Mouse (Mus musculus): ENCODE data around the gene Slc35g1. TPM values are rescaled to one million over a fixed set of nuclear protein-coding genes. Genes with fewer than 3 reads are reported as not detected.

The Slc35g1 gene
- polyA plus RNA-seq, 1 experiment from 2014 or later = 0.99 TPM

DNA sequence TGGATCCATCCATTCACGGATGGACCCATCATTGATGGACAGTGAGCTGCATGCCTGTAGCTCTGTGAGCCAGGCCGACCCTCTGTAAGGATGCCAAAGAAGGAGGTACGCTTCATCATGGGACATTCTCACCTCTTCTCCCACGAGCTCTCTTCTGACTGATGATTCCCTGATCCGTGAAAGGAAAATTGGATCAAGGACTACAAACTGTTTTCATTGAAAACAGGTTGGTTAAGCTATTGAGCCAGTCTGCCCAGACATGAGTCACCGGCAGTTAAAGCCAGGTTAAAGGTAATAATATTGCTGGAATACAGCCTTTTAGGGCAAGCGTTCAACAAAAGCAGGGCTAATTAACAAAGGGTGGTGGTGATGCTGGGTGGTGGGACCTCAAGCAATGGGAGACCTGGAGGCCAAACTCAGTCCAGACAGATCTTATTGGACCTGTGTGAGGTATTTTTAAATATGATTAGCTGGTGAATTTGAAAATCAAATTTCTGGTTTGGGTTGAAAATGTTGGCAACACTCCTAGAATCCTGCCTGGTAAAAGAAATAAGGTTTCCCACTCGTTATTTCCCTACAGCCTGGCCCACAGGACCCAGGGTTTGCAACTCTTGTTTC is 39.5 kb upstream of the Slc35g1 start:
- ATAC-seq = no peak
- no peaks in the 10 kb centered on the region for H3K27me3 ChIP-seq (replicated peaks; ENCODE audit: control insufficient read depth, insufficient read depth, low read length)
- 87% methylated on average over 8 of the region's 8 CpGs for WGBS

DNA sequence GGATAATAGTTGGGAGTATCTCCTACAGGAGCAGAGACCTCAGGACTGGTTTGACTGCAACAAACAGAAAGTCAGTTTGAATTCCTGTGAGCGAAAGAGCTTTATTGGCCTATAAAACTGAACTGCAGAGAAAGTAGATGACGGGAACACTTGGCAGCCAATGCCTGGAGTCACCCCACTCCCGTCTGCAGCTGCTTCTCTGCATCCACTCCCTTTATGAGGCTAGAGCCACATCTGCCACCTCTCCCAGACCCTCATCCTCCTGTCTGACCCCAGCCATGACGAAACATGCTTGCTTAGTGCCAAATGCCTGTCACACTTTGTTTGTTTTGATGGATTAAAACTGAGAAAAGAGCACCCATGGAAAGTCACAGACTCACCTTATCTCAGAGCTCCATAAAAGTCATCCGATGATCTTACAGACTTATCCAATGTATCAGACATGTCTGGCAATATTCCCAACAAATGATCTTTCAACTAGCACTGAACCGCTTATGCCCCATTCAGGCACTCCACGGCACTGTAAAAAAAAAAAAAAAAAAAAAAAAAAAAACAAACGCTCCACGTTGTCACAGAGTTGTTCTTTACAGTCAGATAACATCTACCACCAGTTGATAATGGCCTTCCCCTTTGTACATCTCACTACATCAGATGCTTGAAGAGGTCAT is 37.7 kb upstream of the Slc35g1 start:
- Histone ChIP-seq H3K4me2 (ENCODE audit: low read length) (no peak overlapping the region), H3K4me3 (ENCODE audit: low read length) (no peak overlapping the region), H3K9me3 (ENCODE audit: control insufficient read depth, low read length) (no peaks in the 10 kb centered on the region), H3K9ac (ENCODE audit: low read depth, low read length) (no peak overlapping the region), H3K4me1 (ENCODE audit: control insufficient read depth, insufficient read depth, low read depth, low read length) (no peaks in the 10 kb centered on the region), H3K36me3 (ENCODE audit: control insufficient read depth, insufficient read depth, low read length) (no peaks in the 10 kb centered on the region), H3K27me3 (replicated peaks; ENCODE audit: control insufficient read depth, insufficient read depth, low read length) (no peaks in the 10 kb centered on the region), H3K27ac (ENCODE audit: low read depth, low read length) (no peak overlapping the region)
- ATAC-seq = no peak
- 71% methylated on average over 9 of the region's 9 CpGs for whole genome bisulfite sequencing

More for the DNA sequence above, 39.5 kb upstream of the Slc35g1 start:
- Histone ChIP-seq H3K27ac (ENCODE audit: low read depth, low read length) (no peak overlapping the region), H3K36me3 (ENCODE audit: control insufficient read depth, insufficient read depth, low read length) (no peaks in the 10 kb centered on the region), H3K4me3 (ENCODE audit: low read length) (no peak overlapping the region), H3K9me3 (ENCODE audit: control insufficient read depth, low read length) (no peaks in the 10 kb centered on the region), H3K4me2 (ENCODE audit: low read length) (no peak overlapping the region), H3K9ac (ENCODE audit: low read depth, low read length) (no peak overlapping the region), H3K4me1 (ENCODE audit: control insufficient read depth, insufficient read depth, low read depth, low read length) (no peaks in the 10 kb centered on the region)

DNA sequence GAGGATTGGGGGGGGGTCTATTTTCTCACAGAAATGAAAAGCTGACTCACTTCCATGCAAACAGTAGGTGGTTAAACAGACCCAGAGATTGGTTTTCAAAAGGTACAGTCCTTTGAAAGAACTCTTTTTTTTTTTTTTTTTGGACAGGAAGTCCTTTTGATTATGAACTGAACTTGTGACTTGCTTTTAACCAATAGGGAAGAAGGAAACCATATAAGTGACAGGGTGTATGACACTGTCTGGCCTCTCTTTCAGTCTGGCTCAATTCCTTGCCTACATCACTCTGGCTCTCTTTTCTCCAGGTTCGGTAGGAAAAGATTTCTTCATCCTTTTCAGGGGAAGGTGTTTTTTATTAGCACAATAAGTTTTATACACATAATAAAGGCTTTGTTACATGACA is 36.5 kb upstream of the Slc35g1 start:
- Histone ChIP-seq H3K27me3 (replicated peaks; ENCODE audit: control insufficient read depth, insufficient read depth, low read length) (no peaks in the 10 kb centered on the region), H3K4me2 (ENCODE audit: low read length) (no peak overlapping the region), H3K27ac (ENCODE audit: low read depth, low read length) (no peak overlapping the region), H3K4me3 (ENCODE audit: low read length) (no peak overlapping the region), H3K9me3 (ENCODE audit: control insufficient read depth, low read length) (no peaks in the 10 kb centered on the region), H3K4me1 (ENCODE audit: control insufficient read depth, insufficient read depth, low read depth, low read length) (no peaks in the 10 kb centered on the region), H3K36me3 (ENCODE audit: control insufficient read depth, insufficient read depth, low read length) (no peaks in the 10 kb centered on the region), H3K9ac (ENCODE audit: low read depth, low read length) (no peak overlapping the region)
- ATAC-seq = no peak
- 89% methylated on average over 1 of the region's 1 CpGs for WGBS

DNA sequence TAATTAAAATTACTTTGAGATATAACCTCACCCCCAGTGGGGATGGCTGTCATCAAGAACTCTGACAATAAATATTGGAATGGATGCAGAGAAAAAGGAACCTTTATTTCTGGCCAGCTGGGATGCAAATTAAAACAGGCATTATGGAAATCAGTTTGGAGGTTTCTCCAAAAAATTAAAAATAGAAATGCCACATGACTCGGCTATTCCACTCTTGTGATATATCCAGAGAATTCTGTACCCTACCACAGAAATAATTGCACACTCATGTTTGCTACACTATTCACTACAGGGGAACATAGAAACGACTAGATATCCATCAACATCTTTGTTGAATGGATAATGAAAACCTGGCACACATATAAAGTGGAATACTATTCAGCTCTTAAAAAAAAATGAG is 33.9 kb upstream of the Slc35g1 start:
- H3K36me3 ChIP-seq (ENCODE audit: control insufficient read depth, insufficient read depth, low read length) = no peaks in the 10 kb centered on the region
- ATAC-seq = no peak
- no peaks in the 10 kb centered on the region for H3K4me1 ChIP-seq (ENCODE audit: control insufficient read depth, insufficient read depth, low read depth, low read length)
- no peak overlapping the region for H3K27ac ChIP-seq (ENCODE audit: low read depth, low read length)
- no peak overlapping the region for H3K4me3 ChIP-seq (ENCODE audit: low read length)
- no peak overlapping the region for H3K4me2 ChIP-seq (ENCODE audit: low read length)
- H3K27me3 ChIP-seq (replicated peaks; ENCODE audit: control insufficient read depth, insufficient read depth, low read length) = no peaks in the 10 kb centered on the region
- 67% methylated on average over 2 of the region's 2 CpGs for WGBS
- H3K9ac ChIP-seq (ENCODE audit: low read depth, low read length) = no peak overlapping the region
- no peaks in the 10 kb centered on the region for H3K9me3 ChIP-seq (ENCODE audit: control insufficient read depth, low read length)

DNA sequence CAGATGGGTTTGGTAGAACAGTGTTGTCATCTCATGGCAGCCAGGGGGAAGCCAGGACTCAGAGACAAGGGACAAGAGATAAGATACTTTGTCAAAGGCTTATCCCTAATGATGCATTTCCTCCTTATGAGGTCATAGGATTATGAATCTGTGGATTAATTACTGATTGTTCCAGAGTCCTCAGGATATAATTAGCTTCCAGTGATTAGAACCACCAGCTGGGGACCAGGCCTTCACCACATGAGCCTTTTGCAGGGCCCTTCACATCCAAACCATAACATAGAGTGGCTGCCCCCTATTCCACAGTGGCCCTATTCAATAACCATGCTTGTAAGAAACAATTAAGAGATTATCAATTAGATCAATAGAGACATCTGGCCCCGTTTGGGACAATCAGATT is 32.4 kb upstream of the Slc35g1 start:
- no peak overlapping the region for H3K9ac ChIP-seq (ENCODE audit: low read depth, low read length)
- no peaks in the 10 kb centered on the region for H3K36me3 ChIP-seq (ENCODE audit: control insufficient read depth, insufficient read depth, low read length)
- no peak overlapping the region for H3K4me2 ChIP-seq (ENCODE audit: low read length)
- no peak overlapping the region for H3K27ac ChIP-seq (ENCODE audit: low read depth, low read length)
- no peak overlapping the region for H3K4me3 ChIP-seq (ENCODE audit: low read length)
- no peaks in the 10 kb centered on the region for H3K4me1 ChIP-seq (ENCODE audit: control insufficient read depth, insufficient read depth, low read depth, low read length)
- no peak for ATAC-seq
- H3K27me3 ChIP-seq (replicated peaks; ENCODE audit: control insufficient read depth, insufficient read depth, low read length) = no peaks in the 10 kb centered on the region
- no peaks in the 10 kb centered on the region for H3K9me3 ChIP-seq (ENCODE audit: control insufficient read depth, low read length)
- 55% methylated on average over 1 of the region's 1 CpGs for WGBS

DNA sequence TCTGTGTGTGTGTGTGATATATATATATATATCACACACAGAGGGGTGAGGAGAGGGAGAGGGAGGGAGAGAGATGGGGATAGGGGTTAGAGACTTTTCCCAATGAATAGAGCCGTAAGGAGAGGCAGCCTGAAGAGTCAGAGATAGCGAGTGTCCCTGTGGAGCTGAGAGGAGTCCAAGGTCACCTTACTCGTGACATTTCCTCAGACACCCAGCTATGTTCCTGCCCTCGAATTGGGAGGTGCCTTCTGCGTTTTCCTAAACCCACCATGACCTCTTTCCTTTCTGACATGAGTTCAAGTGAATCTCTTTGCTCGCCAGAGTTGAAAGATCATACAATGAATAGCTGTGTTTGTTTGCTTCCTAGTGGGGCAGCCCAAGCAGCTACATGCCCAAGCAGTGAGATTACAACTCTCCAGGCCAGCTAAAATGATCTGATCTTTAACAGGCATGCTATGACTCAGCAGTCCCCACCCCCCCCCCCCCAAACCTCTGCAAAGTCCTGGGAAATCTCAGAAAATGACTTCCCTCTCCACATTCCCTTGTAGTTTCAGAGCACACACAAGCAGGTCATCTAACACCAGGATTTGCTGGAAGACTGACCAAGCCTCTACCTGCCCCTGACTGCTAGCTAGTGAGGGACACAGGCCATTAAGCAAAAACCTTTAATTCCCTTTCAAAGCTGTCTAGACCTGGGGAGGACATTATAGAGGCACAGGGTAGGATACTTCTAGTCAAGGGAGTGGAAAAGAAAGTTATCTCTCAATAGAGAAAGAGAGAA is 31.7 kb upstream of the Slc35g1 start:
- Histone ChIP-seq H3K36me3 (ENCODE audit: control insufficient read depth, insufficient read depth, low read length) (no peaks in the 10 kb centered on the region), H3K4me1 (ENCODE audit: control insufficient read depth, insufficient read depth, low read depth, low read length) (no peaks in the 10 kb centered on the region), H3K27ac (ENCODE audit: low read depth, low read length) (no peak overlapping the region), H3K4me2 (ENCODE audit: low read length) (no peak overlapping the region), H3K9ac (ENCODE audit: low read depth, low read length) (no peak overlapping the region), H3K4me3 (ENCODE audit: low read length) (no peak overlapping the region), H3K9me3 (ENCODE audit: control insufficient read depth, low read length) (peaks cover 2% of the 10 kb centered on the region; the same call in 1 of the 2 replicates), H3K27me3 (replicated peaks; ENCODE audit: control insufficient read depth, insufficient read depth, low read length) (no peaks in the 10 kb centered on the region)
- WGBS = 44% methylated on average over 6 of the region's 6 CpGs
- no peak for ATAC-seq

DNA sequence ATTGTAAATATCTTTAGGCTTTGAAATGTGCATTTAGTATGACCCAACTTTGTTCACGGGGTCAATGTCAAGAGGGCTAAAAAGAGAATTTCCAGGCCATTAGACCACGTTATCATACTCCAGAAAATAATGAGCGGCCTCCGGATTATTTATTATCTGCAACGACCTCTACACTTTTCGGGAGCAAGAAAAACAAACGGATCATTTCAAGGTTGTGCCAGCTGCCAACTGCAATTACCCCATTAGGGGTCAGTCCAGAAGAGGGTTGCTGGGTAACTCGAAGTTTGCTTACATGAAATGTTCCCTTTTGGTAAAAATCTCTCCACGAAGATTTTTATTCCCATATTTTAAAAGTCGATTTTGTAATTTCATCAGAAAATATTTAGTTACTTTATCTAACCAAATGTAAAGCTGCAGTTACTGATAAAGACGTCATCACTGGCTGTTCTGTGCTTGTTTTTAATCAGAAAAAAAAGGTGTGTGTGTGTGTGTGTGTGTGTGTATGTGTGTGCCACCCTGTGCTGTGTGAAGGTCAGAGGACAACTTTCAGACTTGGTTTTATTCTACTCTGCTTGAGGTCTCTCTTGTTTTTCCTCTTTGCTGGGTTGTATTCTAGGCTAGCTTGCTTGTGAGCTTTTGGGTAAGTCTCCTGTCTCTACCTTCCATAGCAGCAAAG is 30.7 kb upstream of the Slc35g1 start:
- Histone ChIP-seq H3K9me3 (ENCODE audit: control insufficient read depth, low read length) (peaks cover 2% of the 10 kb centered on the region; the same call in 1 of the 2 replicates), H3K4me2 (ENCODE audit: low read length) (no peak overlapping the region), H3K9ac (ENCODE audit: low read depth, low read length) (no peak overlapping the region), H3K4me3 (ENCODE audit: low read length) (no peak overlapping the region), H3K36me3 (ENCODE audit: control insufficient read depth, insufficient read depth, low read length) (no peaks in the 10 kb centered on the region), H3K4me1 (ENCODE audit: control insufficient read depth, insufficient read depth, low read depth, low read length) (no peaks in the 10 kb centered on the region), H3K27ac (ENCODE audit: low read depth, low read length) (no peak overlapping the region), H3K27me3 (replicated peaks; ENCODE audit: control insufficient read depth, insufficient read depth, low read length) (no peaks in the 10 kb centered on the region)
- no peak for ATAC-seq
- WGBS = 68% methylated on average over 11 of the region's 11 CpGs

DNA sequence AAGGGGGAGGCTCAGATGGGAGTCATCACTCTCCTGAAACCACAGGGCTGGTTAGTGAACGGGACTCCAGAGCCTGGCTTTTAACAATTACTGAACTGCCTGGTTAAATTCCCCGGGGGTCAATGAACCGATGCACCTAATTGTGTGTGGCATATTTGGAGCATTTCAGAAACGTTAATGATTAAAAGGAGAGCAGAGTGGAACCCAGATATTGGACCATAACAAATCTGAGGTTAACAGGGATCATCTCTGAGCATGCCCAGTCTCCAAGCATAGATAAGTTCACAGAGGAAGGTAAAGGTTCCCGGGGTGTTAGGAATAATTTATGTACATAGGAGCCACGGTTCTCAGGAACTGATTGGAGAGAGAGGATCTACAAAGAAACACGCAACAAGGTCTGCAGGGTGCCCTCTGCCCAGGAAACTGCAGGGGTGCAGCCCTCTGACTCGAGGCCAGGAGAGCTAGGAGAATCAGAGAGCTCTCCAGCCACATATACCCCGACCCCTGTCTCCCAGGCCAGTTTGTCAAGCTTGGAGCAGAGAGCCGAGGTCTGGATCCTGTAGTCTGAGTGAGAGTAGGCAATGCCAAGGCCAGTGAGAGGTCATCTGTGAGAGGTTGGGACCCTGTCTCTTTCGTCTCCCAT is 23.2 kb upstream of the Slc35g1 start:
- H3K27ac ChIP-seq (ENCODE audit: low read depth, low read length) = no peak overlapping the region
- no peak overlapping the region for H3K4me2 ChIP-seq (ENCODE audit: low read length)
- H3K9ac ChIP-seq (ENCODE audit: low read depth, low read length) = no peak overlapping the region
- H3K9me3 ChIP-seq (ENCODE audit: control insufficient read depth, low read length) = peaks cover 2% of the 10 kb centered on the region; the same call in 1 of the 2 replicates
- H3K36me3 ChIP-seq (ENCODE audit: control insufficient read depth, insufficient read depth, low read length) = no peaks in the 10 kb centered on the region
- WGBS = 21% methylated on average over 11 of the region's 11 CpGs
- no peaks in the 10 kb centered on the region for H3K27me3 ChIP-seq (replicated peaks; ENCODE audit: control insufficient read depth, insufficient read depth, low read length)
- no peaks in the 10 kb centered on the region for H3K4me1 ChIP-seq (ENCODE audit: control insufficient read depth, insufficient read depth, low read depth, low read length)
- no peak for ATAC-seq
- no peak overlapping the region for H3K4me3 ChIP-seq (ENCODE audit: low read length)

Measured in hindbrain, embryonic 16.5 days (tissue).